Mouse (Mus musculus): ENCODE results near the gene Hist1h2af.

- TF ChIP-seq CTCF (IDR thresholded peaks at IDR 0.05; ENCODE audit: control insufficient read depth, insufficient read depth, low read length) (no peak), POLR2A (IDR thresholded peaks at IDR 0.05; ENCODE audit: borderline replicate concordance, control insufficient read depth, low read depth, low read length) (no peak)
These were observed 30.8 kb downstream of the Hist1h2af start for GRCm38 (mm10) chr13:23564482-23564881.

Measured in bone marrow, adult 2 months (tissue).